Mouse (Mus musculus): ENCODE measurements around the gene Ntn4. TPM values are rescaled to one million over a fixed set of nuclear protein-coding genes. Genes with fewer than 3 reads are reported as not detected.

Ntn4 gene
- polyA plus RNA-seq, 1 experiment from 2014 or later: 1.2 TPM

DNA sequence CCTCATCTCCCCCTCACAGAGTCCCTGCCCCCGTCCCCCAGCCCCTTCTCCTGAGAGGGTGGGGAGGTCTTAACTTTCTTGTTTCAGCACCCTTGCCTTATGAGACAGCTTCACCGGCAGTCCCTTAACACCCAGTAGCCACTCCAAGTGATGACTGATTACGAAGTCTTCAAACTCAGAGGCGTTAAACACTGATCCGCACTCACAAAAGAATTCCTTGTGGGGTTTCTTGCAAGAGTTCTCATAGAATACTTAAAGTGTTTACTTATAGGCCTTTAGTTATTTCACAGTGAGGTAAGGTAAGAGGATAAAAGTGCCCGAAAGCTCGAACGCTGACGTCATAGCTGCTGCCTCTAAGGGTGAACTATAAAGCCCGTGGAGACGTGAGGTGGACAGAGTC, 50.9 kb downstream of the Ntn4 start:
- 64% methylated on average over 11 of the region's 11 CpGs for WGBS
- H3K36me3 ChIP-seq: no peaks in the 10 kb centered on the region
- ATAC-seq (ENCODE audit: low FRiP score): no peak
- no peak overlapping the region for H3K9ac ChIP-seq
- no peak overlapping the region for H3K27ac ChIP-seq
- H3K27me3 ChIP-seq: no peaks in the 10 kb centered on the region
- H3K9me3 ChIP-seq: no peaks in the 10 kb centered on the region
- H3K4me2 ChIP-seq: no peak overlapping the region
- H3K4me3 ChIP-seq: no peak overlapping the region
- no peaks in the 10 kb centered on the region for H3K4me1 ChIP-seq (replicated peaks)

DNA sequence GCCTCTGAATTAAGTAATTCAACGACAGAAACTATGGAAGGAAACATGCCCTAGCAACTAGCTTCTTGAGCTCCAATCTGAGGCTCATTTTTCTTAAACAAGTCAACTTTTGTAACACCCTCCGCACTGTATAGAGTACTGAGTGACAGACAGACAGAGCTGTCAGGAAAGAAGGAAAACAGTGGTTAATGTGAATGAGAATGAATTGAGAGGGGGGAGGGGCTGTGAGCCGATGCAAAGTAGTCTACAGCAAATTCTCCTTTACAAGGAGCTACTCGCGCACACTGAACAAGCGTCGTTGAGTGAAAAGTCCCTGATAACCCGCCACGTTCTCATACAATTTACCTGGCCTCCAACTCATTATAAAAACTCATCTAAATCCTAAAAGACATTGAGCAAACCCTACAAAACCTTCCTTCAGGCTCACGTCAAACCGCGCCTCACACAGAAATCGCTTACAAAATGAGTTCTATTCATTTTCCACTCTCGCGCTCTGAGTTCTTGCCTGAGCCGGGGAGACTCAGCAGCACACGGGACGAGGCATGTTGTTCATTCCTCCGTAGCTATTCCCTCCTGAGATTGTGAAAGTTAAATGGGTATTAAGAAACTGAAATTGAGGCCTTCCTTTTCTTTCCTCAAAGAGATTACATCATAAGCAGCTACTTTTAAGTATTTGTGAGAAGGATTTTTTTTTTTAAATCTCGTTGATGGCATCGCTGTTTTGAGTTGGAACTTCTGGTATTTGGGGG, 54.7 kb downstream of the Ntn4 start:
- no peaks in the 10 kb centered on the region for H3K27me3 ChIP-seq
- peak overlapping the region; percentile 23 for H3K4me2 ChIP-seq
- H3K9me3 ChIP-seq: no peaks in the 10 kb centered on the region
- H3K27ac ChIP-seq: no peak overlapping the region
- H3K4me1 ChIP-seq (replicated peaks): peaks cover 6% of the 10 kb centered on the region
- no peak overlapping the region for H3K9ac ChIP-seq
- WGBS: 39% methylated on average over 21 of the region's 21 CpGs
- no peak overlapping the region for H3K4me3 ChIP-seq
- ATAC-seq (ENCODE audit: low FRiP score): no peak
- H3K36me3 ChIP-seq: no peaks in the 10 kb centered on the region

DNA sequence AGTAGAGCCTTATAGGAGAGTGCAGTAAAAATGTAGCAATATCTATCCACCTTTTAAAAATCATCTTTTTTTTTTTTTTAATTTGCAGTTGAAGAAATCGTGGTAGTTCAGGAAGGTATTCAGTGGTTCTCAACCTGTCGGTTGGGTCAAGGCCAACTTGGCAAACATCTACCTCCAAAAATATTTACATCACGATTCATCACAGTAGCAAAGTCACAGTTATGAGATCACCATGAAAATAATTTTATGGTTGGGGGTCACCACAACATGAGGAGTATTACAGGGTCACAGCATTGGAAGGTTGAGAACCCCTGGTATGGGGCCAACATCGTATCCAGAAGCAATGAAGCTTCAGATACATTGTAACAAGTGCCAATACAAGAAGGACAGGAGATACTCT, 55.5 kb downstream of the Ntn4 start:
- Histone ChIP-seq H3K4me2 (no peak overlapping the region), H3K9ac (no peak overlapping the region), H3K27ac (no peak overlapping the region), H3K36me3 (no peaks in the 10 kb centered on the region), H3K9me3 (no peaks in the 10 kb centered on the region), H3K4me1 (replicated peaks) (peaks cover 7% of the 10 kb centered on the region), H3K4me3 (no peak overlapping the region), H3K27me3 (no peaks in the 10 kb centered on the region)
- 96% methylated on average over 4 of the region's 4 CpGs for WGBS
- ATAC-seq (ENCODE audit: low FRiP score): no peak

DNA sequence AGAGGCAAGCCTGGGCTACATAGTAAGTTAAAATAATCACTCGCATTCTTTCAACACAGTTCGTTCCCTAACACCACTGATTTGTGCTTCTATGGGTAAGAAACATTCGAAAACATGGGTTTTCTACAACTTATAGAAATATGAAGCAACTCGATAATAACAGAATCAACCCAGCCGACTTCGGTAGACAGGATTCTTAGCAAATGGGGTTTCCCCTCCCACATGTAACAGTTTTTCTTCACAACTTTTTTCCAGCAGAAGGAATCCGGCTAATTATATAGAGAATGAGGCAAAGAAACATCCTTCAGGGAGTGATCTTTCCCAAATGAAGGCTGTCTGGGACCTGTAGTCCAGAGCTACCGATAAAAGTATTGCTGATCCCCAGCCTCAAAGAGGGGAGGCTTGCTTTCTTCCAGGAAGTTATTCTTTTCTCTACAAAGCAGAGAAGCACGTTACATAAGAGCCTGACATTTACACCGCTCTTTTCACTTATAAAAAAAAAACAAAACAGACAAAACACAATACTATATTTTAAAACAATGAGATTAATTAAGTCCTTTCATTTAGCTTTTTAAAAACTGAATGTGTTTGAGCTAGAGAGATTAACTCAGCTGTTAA, 57.5 kb downstream of the Ntn4 start:
- H3K4me1 ChIP-seq (replicated peaks): peaks cover 7% of the 10 kb centered on the region
- 91% methylated on average over 10 of the region's 10 CpGs for WGBS
- H3K4me2 ChIP-seq: no peak overlapping the region
- H3K27me3 ChIP-seq: no peaks in the 10 kb centered on the region
- H3K9ac ChIP-seq: no peak overlapping the region
- no peaks in the 10 kb centered on the region for H3K36me3 ChIP-seq
- no peak for ATAC-seq (ENCODE audit: low FRiP score)
- H3K9me3 ChIP-seq: no peaks in the 10 kb centered on the region
- no peak overlapping the region for H3K27ac ChIP-seq
- H3K4me3 ChIP-seq: no peak overlapping the region

DNA sequence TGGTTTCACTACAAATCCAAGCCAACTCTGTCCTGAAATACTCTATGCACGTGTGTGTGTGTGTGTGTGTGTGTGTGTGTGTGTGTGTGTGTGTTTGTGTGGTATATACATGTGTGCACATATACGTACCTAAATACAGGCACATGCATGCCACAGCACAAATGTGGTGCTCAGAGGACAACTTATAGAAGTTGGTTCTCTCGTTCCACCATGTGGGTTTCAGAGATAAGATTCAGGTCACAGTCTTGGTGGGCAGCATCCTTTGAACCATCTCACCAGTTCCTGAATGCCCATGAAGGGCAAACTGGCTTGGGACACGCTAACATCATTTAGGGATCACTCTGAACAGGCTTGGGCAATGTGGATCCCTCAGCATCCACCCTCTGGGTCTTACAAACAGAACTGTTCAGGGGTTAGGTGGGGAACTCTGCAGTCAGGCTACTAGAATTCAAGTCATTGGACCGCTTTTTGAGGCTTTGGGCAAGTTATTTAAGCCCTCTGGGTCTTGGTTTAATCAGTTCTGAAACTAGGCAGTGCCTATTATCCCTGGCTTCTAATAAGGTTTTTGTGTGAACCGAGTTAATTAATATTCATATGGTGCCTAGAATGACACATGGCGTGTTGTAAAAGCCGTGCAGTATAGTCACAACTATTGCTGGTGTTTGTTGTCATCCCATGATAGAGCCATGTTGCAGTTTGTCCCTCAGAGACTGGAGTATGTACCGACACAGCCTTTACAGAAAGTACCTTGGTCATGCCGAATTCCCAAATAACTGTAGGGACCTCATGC, 59.4 kb downstream of the Ntn4 start:
- Histone ChIP-seq H3K9me3 (no peaks in the 10 kb centered on the region), H3K27me3 (no peaks in the 10 kb centered on the region), H3K27ac (no peak overlapping the region), H3K4me1 (replicated peaks) (peaks cover 7% of the 10 kb centered on the region), H3K4me2 (no peak overlapping the region), H3K9ac (no peak overlapping the region), H3K36me3 (no peaks in the 10 kb centered on the region), H3K4me3 (no peak overlapping the region)
- WGBS: 79% methylated on average over 10 of the region's 10 CpGs
- ATAC-seq (ENCODE audit: low FRiP score): no peak

DNA sequence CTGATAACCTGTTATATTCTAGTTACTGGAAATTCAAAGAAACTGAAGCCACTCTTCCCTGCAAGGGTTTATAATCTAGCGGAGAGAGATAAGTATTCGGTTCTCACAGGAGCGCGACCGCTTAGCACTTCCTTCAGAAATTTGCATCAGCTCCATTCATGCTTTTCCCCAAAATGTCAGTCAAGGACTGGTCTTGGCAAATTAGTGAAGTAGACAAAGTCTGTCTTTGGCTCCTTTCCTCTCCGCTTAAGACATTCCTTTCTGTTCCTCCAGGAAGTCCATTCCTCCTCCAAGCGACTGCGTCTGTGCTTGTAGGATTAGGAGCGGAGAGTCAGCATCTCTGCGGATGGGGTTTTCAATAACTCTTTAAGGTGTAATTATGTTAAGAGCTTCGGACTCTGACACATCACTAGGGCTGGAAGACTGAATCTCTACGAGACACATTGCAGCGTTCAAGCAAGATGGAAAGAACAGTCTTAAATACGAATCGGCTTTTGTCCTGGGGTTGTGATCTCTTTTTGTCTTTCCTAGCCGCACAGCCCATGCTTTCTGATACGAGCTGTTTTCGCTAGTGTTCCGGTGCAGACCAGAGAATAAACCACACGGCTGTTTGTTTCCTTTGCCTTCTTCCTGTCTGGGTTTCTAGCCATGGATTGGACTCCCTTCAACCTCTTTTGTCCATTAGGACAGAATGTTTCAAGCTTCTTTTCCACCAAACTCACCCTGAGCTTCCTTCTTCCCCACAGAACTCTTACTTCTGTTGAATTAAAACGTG, 60.3 kb downstream of the Ntn4 start:
- H3K9ac ChIP-seq: no peak overlapping the region
- no peaks in the 10 kb centered on the region for H3K9me3 ChIP-seq
- no peak overlapping the region for H3K27ac ChIP-seq
- WGBS: 78% methylated on average over 21 of the region's 21 CpGs
- peaks cover 7% of the 10 kb centered on the region for H3K4me1 ChIP-seq (replicated peaks)
- no peak overlapping the region for H3K4me3 ChIP-seq
- H3K4me2 ChIP-seq: peak overlapping the region; percentile 18; the same call in 1 of the 2 replicates
- no peaks in the 10 kb centered on the region for H3K27me3 ChIP-seq
- H3K36me3 ChIP-seq: no peaks in the 10 kb centered on the region
- no peak for ATAC-seq (ENCODE audit: low FRiP score)

DNA sequence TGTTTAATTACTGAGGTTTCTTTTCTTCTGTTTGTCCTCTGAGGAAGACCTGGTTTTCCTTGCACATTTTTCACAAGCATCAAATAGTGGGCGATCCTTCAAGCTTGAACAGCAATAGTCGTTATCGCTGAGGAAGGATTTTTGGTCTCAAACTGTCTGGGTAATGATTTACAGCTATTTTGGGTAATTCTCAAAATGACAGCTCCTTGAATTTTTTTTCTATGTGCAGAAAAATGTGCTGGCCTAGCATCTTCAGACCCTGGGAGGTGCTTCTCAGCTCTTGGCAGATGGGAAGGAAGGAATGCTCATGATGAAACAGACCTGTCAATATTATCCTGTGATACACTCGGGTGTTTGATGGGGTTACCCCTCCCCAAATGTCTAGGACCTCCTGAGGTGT, 63.5 kb downstream of the Ntn4 start:
- Histone ChIP-seq H3K4me1 (replicated peaks) (peaks cover 12% of the 10 kb centered on the region), H3K27me3 (no peaks in the 10 kb centered on the region), H3K4me2 (no peak overlapping the region), H3K4me3 (no peak overlapping the region), H3K36me3 (peaks cover 8% of the 10 kb centered on the region; the same call in 1 of the 2 replicates), H3K27ac (no peak overlapping the region), H3K9me3 (no peaks in the 10 kb centered on the region), H3K9ac (no peak overlapping the region)
- no peak for ATAC-seq (ENCODE audit: low FRiP score)
- 88% methylated on average over 4 of the region's 4 CpGs for WGBS

DNA sequence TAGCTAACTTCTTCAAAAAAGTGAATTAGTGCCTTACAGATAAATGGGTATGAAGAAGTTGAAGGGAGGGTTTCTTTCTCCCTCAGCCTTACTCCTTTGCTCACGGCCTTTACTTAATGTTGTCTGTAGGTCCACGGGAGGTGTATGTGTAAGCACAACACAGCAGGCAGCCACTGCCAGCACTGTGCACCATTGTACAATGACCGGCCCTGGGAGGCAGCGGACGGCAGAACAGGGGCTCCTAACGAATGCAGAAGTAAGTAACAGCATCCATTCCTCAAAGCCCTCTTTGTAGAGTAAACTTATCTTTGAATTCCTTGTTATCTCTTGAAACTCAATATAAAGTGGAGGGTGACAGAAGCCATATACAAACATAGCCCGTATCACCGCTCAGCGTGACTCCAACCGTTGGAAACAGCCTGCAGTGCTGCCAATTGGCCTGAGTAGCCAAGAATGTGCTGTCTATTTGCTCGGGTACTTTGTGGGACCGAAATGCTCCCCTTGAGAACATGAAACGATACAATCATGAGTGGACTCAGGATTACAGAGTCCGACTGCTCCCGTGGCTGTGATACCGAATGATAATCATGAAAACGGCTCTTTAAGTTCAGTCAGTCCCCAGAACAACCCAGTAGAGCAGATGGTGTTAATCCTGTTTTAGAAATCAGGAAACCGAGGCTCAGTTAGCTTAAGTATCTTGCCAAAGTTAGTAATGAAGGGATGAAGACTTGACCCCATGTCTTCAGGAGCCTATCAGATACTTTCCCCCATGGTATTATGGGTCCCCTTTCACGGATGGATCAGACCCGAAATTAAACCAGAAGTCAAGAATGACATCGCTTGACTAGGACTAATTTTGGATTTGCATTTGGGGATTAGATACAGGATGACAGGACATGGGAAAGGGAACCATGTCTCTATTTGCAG, 66.9 kb downstream of the Ntn4 start:
- no peak overlapping the region for H3K4me2 ChIP-seq
- ATAC-seq (ENCODE audit: low FRiP score): no peak
- 0 out of 2 replicates have a peak, but pooled peaks cover 5% of the 10 kb centered on the region for H3K4me1 ChIP-seq (replicated peaks)
- WGBS: 69% methylated on average over 21 of the region's 21 CpGs
- H3K36me3 ChIP-seq: peaks cover 40% of the 10 kb centered on the region
- H3K27ac ChIP-seq: no peak overlapping the region
- H3K4me3 ChIP-seq: no peak overlapping the region
- H3K9ac ChIP-seq: no peak overlapping the region
- H3K9me3 ChIP-seq: no peaks in the 10 kb centered on the region
- no peaks in the 10 kb centered on the region for H3K27me3 ChIP-seq

DNA sequence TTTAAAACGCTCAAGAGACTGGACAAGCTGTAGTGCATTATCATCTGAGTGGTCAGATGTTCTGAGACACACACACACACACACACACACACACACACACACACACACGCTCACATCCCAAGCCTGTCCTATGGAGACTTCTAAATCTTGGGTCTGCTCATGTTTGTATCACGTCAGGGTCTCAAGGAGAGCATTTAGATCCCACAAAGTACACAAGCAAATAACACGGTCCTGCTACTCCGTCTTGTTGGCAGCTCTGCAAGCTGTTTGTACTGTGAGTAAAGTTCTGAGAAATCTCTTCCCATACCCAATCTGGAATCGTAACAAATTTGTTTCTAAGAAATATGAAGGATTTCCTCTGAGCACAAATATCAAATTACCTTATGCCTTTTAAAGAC, 67.6 kb downstream of the Ntn4 start:
- 90% methylated on average over 6 of the region's 6 CpGs for WGBS
- no peak overlapping the region for H3K4me3 ChIP-seq
- no peak overlapping the region for H3K9ac ChIP-seq
- H3K27me3 ChIP-seq: no peaks in the 10 kb centered on the region
- peaks cover 46% of the 10 kb centered on the region for H3K36me3 ChIP-seq
- 0 out of 2 replicates have a peak, but pooled peaks cover 5% of the 10 kb centered on the region for H3K4me1 ChIP-seq (replicated peaks)
- H3K4me2 ChIP-seq: no peak overlapping the region
- H3K27ac ChIP-seq: no peak overlapping the region
- no peak for ATAC-seq (ENCODE audit: low FRiP score)
- H3K9me3 ChIP-seq: no peaks in the 10 kb centered on the region

DNA sequence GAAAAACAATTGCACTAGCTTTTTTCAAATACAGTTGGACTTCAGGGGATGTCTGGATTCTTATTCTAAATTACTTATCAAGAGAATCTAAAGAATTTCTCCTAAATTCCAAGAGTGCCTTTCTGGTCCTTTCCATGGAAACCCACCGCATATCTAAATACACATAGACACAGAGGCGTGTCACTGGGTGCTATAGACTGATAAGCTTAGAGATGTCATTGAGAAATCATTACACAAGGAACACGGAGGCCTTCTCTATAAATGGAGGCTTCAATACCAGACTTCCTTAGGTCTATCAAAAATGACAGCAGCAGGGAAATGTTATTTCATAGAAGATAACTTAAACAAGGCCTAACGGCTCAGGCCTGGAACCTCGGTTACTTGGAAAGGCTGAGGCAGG, 68.0 kb downstream of the Ntn4 start:
- Histone ChIP-seq H3K4me2 (no peak overlapping the region), H3K4me3 (no peak overlapping the region), H3K9me3 (no peaks in the 10 kb centered on the region), H3K27ac (no peak overlapping the region), H3K27me3 (no peaks in the 10 kb centered on the region), H3K9ac (no peak overlapping the region), H3K4me1 (replicated peaks) (0 out of 2 replicates have a peak, but pooled peaks cover 5% of the 10 kb centered on the region), H3K36me3 (peaks cover 49% of the 10 kb centered on the region)
- WGBS: 90% methylated on average over 5 of the region's 5 CpGs
- no peak for ATAC-seq (ENCODE audit: low FRiP score)

DNA sequence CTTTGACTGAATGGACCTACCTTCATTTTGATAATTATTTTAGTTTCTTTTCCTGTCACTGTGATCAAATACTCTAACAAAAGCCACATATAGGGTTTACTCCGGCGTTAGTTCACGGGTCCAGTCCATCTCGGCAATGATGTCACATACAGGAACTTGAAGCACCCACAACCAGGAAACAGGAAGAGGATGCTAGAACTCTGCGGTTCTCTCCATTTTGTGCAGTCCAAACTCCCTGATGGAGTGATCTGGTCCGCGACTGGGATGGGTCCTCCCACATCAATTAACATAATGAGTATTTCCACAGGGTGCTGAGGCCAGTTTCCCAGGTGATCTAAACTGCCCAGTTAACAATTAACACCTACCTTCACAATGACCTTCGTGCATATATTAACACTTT, 69.1 kb downstream of the Ntn4 start:
- WGBS: 92% methylated on average over 8 of the region's 8 CpGs
- Histone ChIP-seq H3K4me2 (no peak overlapping the region), H3K4me1 (replicated peaks) (0 out of 2 replicates have a peak, but pooled peaks cover 5% of the 10 kb centered on the region), H3K27me3 (no peaks in the 10 kb centered on the region), H3K36me3 (peaks cover 57% of the 10 kb centered on the region), H3K9me3 (no peaks in the 10 kb centered on the region), H3K9ac (no peak overlapping the region), H3K27ac (no peak overlapping the region), H3K4me3 (no peak overlapping the region)
- ATAC-seq (ENCODE audit: low FRiP score): no peak
